12 mouse cellular contexts compared by ENCODE assay signal in genomic region chr1:162532330-162532729, GRCm38 (mm10).
"Had no signal": no experiment of that assay in that cellular context is flagged by ENCODE, and none has a peak within 500 bp of the region (broad histone marks: within the 10 kb centered on the region; RNA-seq: fewer than 3 reads in every experiment).

No protein-coding gene starts in this region.

- H3K4me1 ChIP-seq: liver, embryonic 13.5 days; midbrain, embryonic 10.5 days; midbrain, embryonic 15.5 days had no signal

- H3K27ac ChIP-seq: left cerebral cortex, adult 2 months; limb, embryonic 10.5 days; liver, embryonic 13.5 days; midbrain, embryonic 10.5 days; midbrain, embryonic 15.5 days had no signal

- ATAC-seq: inflammation-experienced regulatory T-cells, adult 6 months; liver, postnatal 0 days; midbrain, embryonic 15.5 days had no signal

- H3K9ac ChIP-seq: liver, embryonic 13.5 days; liver, postnatal 0 days; midbrain, embryonic 15.5 days had no signal

- H3K4me3 ChIP-seq: left cerebral cortex, adult 2 months; limb, embryonic 10.5 days; liver, embryonic 13.5 days; midbrain, embryonic 10.5 days; midbrain, embryonic 15.5 days had no signal

- H3K9me3 ChIP-seq: liver, embryonic 13.5 days; midbrain, embryonic 15.5 days had no signal

- H3K27me3 ChIP-seq: liver, embryonic 13.5 days; midbrain, embryonic 15.5 days had no signal

- DNase-seq: kidney, adult 2 months; kidney, postnatal 25 days; liver, embryonic 13.5 days; liver, postnatal 0 days; right cerebral cortex, postnatal 4 days; spleen, adult 18-20 months; thymus, adult 18-20 months had no signal

- H3K4me2 ChIP-seq: liver, embryonic 13.5 days; midbrain, embryonic 15.5 days had no signal
